Mouse (Mus musculus) spleen, adult 2 months (tissue): Measurements from ENCODE around the gene Ndufv1. TPM values are rescaled to one million over a fixed set of nuclear protein-coding genes. Genes with fewer than 3 reads are reported as not detected.
"Not testable (repeated sequence)": the region's sequence is repeated elsewhere in the genome, so short reads cannot be mapped to it uniquely, and the experiment has no call there.

Source experiments
- DNase-seq, 2 experiments: peaks; one replicate each; pipeline versions ENCODE4 v3.0.0 to v3.0.0-alpha.2; 2012 to 2021; ENCODE audit warnings: low spot score in 2 of 2, low read depth in 1 of 2
- H3K27ac ChIP-seq: fragments of 200-500 bp; 2 replicates; pipeline ENCODE4 v1.5.1; 2012; ENCODE audit warnings: low read length, inconsistent platforms; ENCODE audit not compliant: insufficient read depth
- H3K27me3 ChIP-seq: fragments of 200-500 bp; 2 replicates; pipeline ENCODE4 v1.6.1; 2012; ENCODE audit warnings: mild to moderate bottlenecking, moderate library complexity, low read length, inconsistent platforms; ENCODE audit not compliant: control insufficient read depth, insufficient read depth
- H3K36me3 ChIP-seq: fragments of 200-500 bp; 2 replicates; pipeline ENCODE4 v1.6.1; 2012; ENCODE audit warnings: mild to moderate bottlenecking, low read length, inconsistent platforms; ENCODE audit not compliant: control insufficient read depth, insufficient read depth
- H3K4me1 ChIP-seq: fragments of 200-500 bp; 2 replicates; pipeline ENCODE4 v1.6.1; 2011; ENCODE audit warnings: inconsistent platforms; ENCODE audit not compliant: control insufficient read depth, insufficient read depth, insufficient read length
- H3K4me3 ChIP-seq: fragments of 200-500 bp; 2 replicates; pipeline ENCODE4 v1.5.1; 2011; ENCODE audit warnings: mild to moderate bottlenecking, inconsistent platforms; ENCODE audit not compliant: insufficient read depth, insufficient read length; ENCODE audit errors: extremely low read depth
- CTCF ChIP-seq: fragments of 200-500 bp; IDR thresholded peaks from 2 replicates; pipeline ENCODE4 v1.5.1; 2011; ENCODE audit warnings: mild to moderate bottlenecking, inconsistent platforms; ENCODE audit not compliant: insufficient read depth, insufficient read length, insufficient replicate concordance; ENCODE audit errors: extremely low read depth
- POLR2A ChIP-seq: fragments of 200-500 bp; IDR thresholded peaks from 2 replicates; pipeline ENCODE4 v1.6.1; 2011; ENCODE audit warnings: low read depth, low read length, inconsistent platforms
- WGBS: fragments of 180-500 bp; shearing (Covaris S2); methylation state at CpG from one replicate; pipeline ENCODE4 v1.1.7; 2018; 5-methylcytosine and 5-hydroxymethylcytosine counted together
- polyA plus RNA-seq: library from polyadenylated mRNA; depleted of rRNA; stranded (reverse); fragments of >200 nt; gene quantifications from 2 replicates; pipeline ENCODE4 v1.2.3, GENCODE M21; 2012

The Ndufv1 gene
- polyA plus RNA-seq, 1 experiment, result 71.3 TPM

GRCm38 (mm10) chr19:4051741-4052515, 39.3 kb upstream of the Ndufv1 start:
- H3K27me3 ChIP-seq, result no peaks in the 10 kb centered on the region
- DNase-seq, result peak; percentile 41 to 66
- no peak overlapping the region for H3K27ac ChIP-seq
- TF ChIP-seq CTCF (peak; percentile 77; the same call in 1 of the 2 replicates), POLR2A (no peak)
- H3K4me3 ChIP-seq, result no peak overlapping the region
- H3K4me1 ChIP-seq, result no peaks in the 10 kb centered on the region
- 37% methylated on average over 10 of the region's 10 CpGs for WGBS
- no peaks in the 10 kb centered on the region for H3K36me3 ChIP-seq

DNA sequence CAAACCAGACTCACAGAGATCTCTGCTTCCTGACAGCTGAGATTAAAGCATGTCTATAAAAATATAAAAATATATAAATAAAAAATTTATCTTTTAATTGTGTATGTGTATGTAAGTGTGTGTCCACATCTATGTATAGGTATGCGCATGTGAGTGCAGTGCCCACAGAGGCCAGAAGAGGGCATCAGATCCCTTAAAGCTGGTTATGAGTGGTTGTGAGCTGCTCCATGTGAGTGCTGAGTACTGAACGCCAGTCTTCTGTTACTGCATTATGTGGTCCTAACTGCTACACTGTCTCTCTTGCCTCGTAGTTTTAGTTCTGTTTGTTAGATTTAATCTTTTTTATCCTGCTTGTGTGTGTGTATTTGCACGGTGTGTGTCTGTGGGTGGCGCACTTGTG, 38.4 kb upstream of the Ndufv1 start:
- H3K27ac ChIP-seq, result no peak overlapping the region
- WGBS, result 99% methylated on average over 5 of the region's 5 CpGs
- no peaks in the 10 kb centered on the region for H3K36me3 ChIP-seq
- TF ChIP-seq CTCF (no peak), POLR2A (no peak)
- no peaks in the 10 kb centered on the region for H3K27me3 ChIP-seq
- no peak for DNase-seq
- H3K4me3 ChIP-seq, result no peak overlapping the region
- no peaks in the 10 kb centered on the region for H3K4me1 ChIP-seq

DNA sequence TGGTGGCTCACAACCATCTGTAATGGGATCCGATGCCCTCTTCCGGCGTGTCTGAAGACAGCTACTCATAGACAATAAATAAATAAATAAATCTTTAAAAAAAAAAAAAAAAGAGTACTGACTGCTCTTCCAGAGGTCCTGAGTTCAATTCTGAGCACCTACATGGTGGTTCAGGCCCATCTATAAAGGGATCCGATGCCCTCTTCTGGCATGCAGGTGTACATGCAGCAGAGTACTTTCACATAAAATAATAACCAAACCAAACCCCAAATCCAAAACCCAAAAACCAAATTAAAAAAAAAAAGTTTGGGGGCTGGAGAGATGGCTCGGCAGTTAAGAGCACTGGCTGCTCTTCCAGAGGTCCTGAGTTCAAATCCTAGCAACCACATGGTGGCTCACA, 36.5 kb upstream of the Ndufv1 start:
- not testable (repeated sequence) for H3K27ac ChIP-seq, H3K4me3 ChIP-seq, H3K36me3 ChIP-seq, DNase-seq, H3K27me3 ChIP-seq, H3K4me1 ChIP-seq
- WGBS, result 78% methylated on average over 5 of the region's 5 CpGs

- Histone ChIP-seq H3K27ac (no peak overlapping the region), H3K4me3 (no peak overlapping the region)
- peak; percentile 67 to 79 for DNase-seq
Observed at GRCm38 (mm10) chr19:4047859-4048258, 35.3 kb upstream of the Ndufv1 start.

DNA sequence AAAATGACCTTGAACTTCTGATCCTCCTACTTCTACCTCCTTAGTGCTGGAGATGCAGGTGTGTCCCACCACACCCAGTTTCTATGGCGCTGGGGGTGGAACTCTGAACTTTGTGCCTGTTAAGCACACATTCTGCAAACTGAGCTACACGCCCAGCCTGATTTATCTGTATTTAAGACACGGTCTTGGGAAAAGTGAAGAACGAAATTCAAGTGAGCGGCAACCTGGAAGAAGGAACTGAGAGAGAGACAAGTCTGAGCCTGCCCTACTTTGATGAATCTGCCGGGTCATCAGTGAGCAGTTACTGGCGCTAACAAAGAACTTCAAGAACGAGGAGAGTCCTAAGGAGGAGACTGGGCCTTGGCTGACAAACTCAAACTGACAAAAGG, 34.3 kb upstream of the Ndufv1 start:
- Histone ChIP-seq H3K4me1 (no peaks in the 10 kb centered on the region), H3K4me3 (no peak overlapping the region), H3K27ac (no peak overlapping the region), H3K27me3 (no peaks in the 10 kb centered on the region), H3K36me3 (no peaks in the 10 kb centered on the region)
- DNase-seq, result no peak
- TF ChIP-seq CTCF (no peak), POLR2A (no peak)
- WGBS, result 72% methylated on average over 8 of the region's 8 CpGs

More at GRCm38 (mm10) chr19:4047859-4048258, 35.3 kb upstream of the Ndufv1 start:
- no peaks in the 10 kb centered on the region for H3K36me3 ChIP-seq
- H3K27me3 ChIP-seq, result no peaks in the 10 kb centered on the region
- no peaks in the 10 kb centered on the region for H3K4me1 ChIP-seq
- TF ChIP-seq POLR2A (no peak), CTCF (peak; percentile 75; the same call in 1 of the 2 replicates)
- 11% methylated on average over 4 of the region's 4 CpGs for WGBS

- no peak for DNase-seq
- H3K27ac ChIP-seq, result peak within 1 kb of the TSS; percentile 46
- H3K27me3 ChIP-seq, result no peaks in the 10 kb centered on the region
- no peak for TF ChIP-seq POLR2A
- no peak for TF ChIP-seq CTCF
- WGBS, result 72% methylated on average over 16 of the region's 16 CpGs
- no peaks in the 10 kb centered on the region for H3K36me3 ChIP-seq
- no peak within 1 kb of the TSS for H3K4me3 ChIP-seq
- no peaks in the 10 kb centered on the region for H3K4me1 ChIP-seq
Observed at GRCm38 (mm10) chr19:4045966-4046865, 33.6 kb upstream of the Ndufv1 start, which contains the start of gene Gstp2. TSS of gene Gstp2 (minus strand) at chr19:4046023.

GRCm38 (mm10) chr19:4044109-4044508, 31.5 kb upstream of the Ndufv1 start:
- not testable (repeated sequence) for H3K4me3 ChIP-seq, H3K27me3 ChIP-seq, H3K4me1 ChIP-seq, DNase-seq, H3K27ac ChIP-seq, H3K36me3 ChIP-seq
- WGBS, result 59% methylated on average over 5 of the region's 5 CpGs
